Comparison of ENCODE assay signal across 15 mouse cellular contexts in genomic region chr1:180766557-180766956, GRCm38 (mm10). TPM values are rescaled to one million over a fixed set of nuclear protein-coding genes. Genes with fewer than 3 reads are reported as not detected.
DNase-seq lines count a peak whose midpoint lies in the region; ATAC-seq and TF ChIP-seq lines count a peak whose summit lies in the region.
"Had no signal": no experiment of that assay in that cellular context is flagged by ENCODE, and none has a peak within 500 bp of the region (broad histone marks: within the 10 kb centered on the region; RNA-seq: fewer than 3 reads in every experiment).

No protein-coding gene starts in this region.

- no peak overlapping the region for H3K4me3 ChIP-seq in lung, postnatal 0 days (ENCODE audit: low read depth, low read length)
- no peak overlapping the region for H3K4me3 ChIP-seq in limb, embryonic 10.5 days
- H3K4me3 ChIP-seq: left cerebral cortex, adult 2 months; midbrain, embryonic 15.5 days; neural tube, embryonic 15.5 days had no signal

- no peaks in the 10 kb centered on the region for H3K9me3 ChIP-seq in lung, postnatal 0 days (ENCODE audit: low read length)
- H3K9me3 ChIP-seq in limb, embryonic 10.5 days (replicated peaks): no peaks in the 10 kb centered on the region
- H3K9me3 ChIP-seq: midbrain, embryonic 15.5 days; neural tube, embryonic 15.5 days had no signal

- H3K4me1 ChIP-seq in lung, postnatal 0 days (ENCODE audit: insufficient read depth, low read depth, low read length): peaks cover 15% of the 10 kb centered on the region; the same call in 1 of the 2 replicates
- H3K4me1 ChIP-seq in limb, embryonic 10.5 days: peaks cover 31% of the 10 kb centered on the region

- peak; percentile 33 for DNase-seq in lung, postnatal 36 days
- no peak for DNase-seq in lung, postnatal 0 days (ENCODE audit: low spot score)
- peak; percentile 43 for DNase-seq in T-cell, adult 2 months (ENCODE audit: low spot score)
- DNase-seq in thymus, postnatal 25 days: peak; percentile 41
- DNase-seq in limb, embryonic 10.5 days (ENCODE audit: low spot score): no peak
- no peak for DNase-seq in urinary bladder, postnatal 36 days (ENCODE audit: low spot score in 2 of 2)
- DNase-seq: cerebellum, postnatal 14 days; kidney, postnatal 4 days; right cerebral cortex, postnatal 4 days had no signal

- no peaks in the 10 kb centered on the region for H3K36me3 ChIP-seq in lung, postnatal 0 days (ENCODE audit: insufficient read depth, low read length)
- H3K36me3 ChIP-seq in limb, embryonic 10.5 days: no peaks in the 10 kb centered on the region
- H3K36me3 ChIP-seq: midbrain, embryonic 15.5 days; neural tube, embryonic 15.5 days had no signal

- ATAC-seq in lung, postnatal 0 days: no peak
- peak; percentile 33 for ATAC-seq in megakaryocyte, adult 5-6 weeks (ENCODE audit: poor library complexity, severe bottlenecking)
- ATAC-seq in erythroid progenitor cell, adult 5-6 weeks (replicated peaks; ENCODE audit: low FRiP score, poor library complexity, severe bottlenecking): no peak
- ATAC-seq: intestine, embryonic 16.5 days; midbrain, embryonic 15.5 days had no signal

- no peak for TF ChIP-seq EP300 in lung, postnatal 0 days (IDR thresholded peaks at IDR 0.05)

- 66% methylated on average over 5 of the region's 5 CpGs for WGBS in lung, postnatal 0 days
- 67% methylated on average over 5 of the region's 5 CpGs for WGBS in limb, embryonic 10.5 days

- no peak for TF ChIP-seq CTCF in lung, postnatal 0 days (IDR thresholded peaks at IDR 0.05)

- 0 out of 2 replicates have a peak, but pooled peaks cover 3% of the 10 kb centered on the region for H3K27me3 ChIP-seq in lung, postnatal 0 days (replicated peaks; ENCODE audit: insufficient read depth, low read length)
- peaks cover 14% of the 10 kb centered on the region for H3K27me3 ChIP-seq in limb, embryonic 10.5 days (ENCODE audit: low read depth, poor library complexity, severe bottlenecking)
- H3K27me3 ChIP-seq: neural tube, embryonic 15.5 days had no signal

- H3K27ac ChIP-seq in lung, postnatal 0 days (ENCODE audit: low read length): no peak overlapping the region
- H3K27ac ChIP-seq in limb, embryonic 10.5 days: no peak overlapping the region
- H3K27ac ChIP-seq: left cerebral cortex, adult 2 months; midbrain, embryonic 15.5 days; neural tube, embryonic 15.5 days had no signal

- H3K9ac ChIP-seq in lung, postnatal 0 days (replicated peaks; ENCODE audit: low read depth): no peak overlapping the region
- H3K9ac ChIP-seq: neural tube, embryonic 15.5 days had no signal

- H3K4me2 ChIP-seq in lung, postnatal 0 days (replicated peaks; ENCODE audit: low read depth, low read length): no peak overlapping the region
- H3K4me2 ChIP-seq: midbrain, embryonic 15.5 days had no signal

RNA-seq across cellular contexts. Expression of gene Acbd3, which starts 40.7 kb away (rescaled TPM):
- polyA plus RNA-seq in lung, postnatal 0 days (2015; fragmentation: Nextera tagmentation; extraction: Ambion mirVana): 17.0 and 18.5 TPM in 2 replicates
- 25.2 and 27.1 TPM in 2 replicates for total RNA-seq in megakaryocyte, adult 5-6 weeks (2015)
- total RNA-seq in megakaryocyte, adult 5-6 weeks (2017): 49.8 and 52.4 TPM in 2 replicates
- 17.0 and 19.2 TPM in 2 replicates for polyA plus RNA-seq in limb, embryonic 10.5 days (2016; fragmentation: Nextera tagmentation; extraction: Ambion mirVana)
- 14.8 and 18.9 TPM in 2 replicates for total RNA-seq in erythroid progenitor cell, adult 5-6 weeks (2015; ENCODE audit: low replicate concordance)
- total RNA-seq in erythroid progenitor cell, adult 5-6 weeks (2017; ENCODE audit: low replicate concordance): 22.2 and 26.7 TPM in 2 replicates

RNA-seq across cellular contexts. Expression of gene H3f3a, which starts 47.2 kb away (rescaled TPM):
- 1,774 and 1,827 TPM in 2 replicates for polyA plus RNA-seq in lung, postnatal 0 days (2015; fragmentation: Nextera tagmentation; extraction: Ambion mirVana)
- total RNA-seq in megakaryocyte, adult 5-6 weeks (2015): 3,482 and 3,921 TPM in 2 replicates
- total RNA-seq in megakaryocyte, adult 5-6 weeks (2017): 2,689 and 3,338 TPM in 2 replicates
- polyA plus RNA-seq in limb, embryonic 10.5 days (2016; fragmentation: Nextera tagmentation; extraction: Ambion mirVana): 2,611 and 2,929 TPM in 2 replicates
- 2,042 and 2,351 TPM in 2 replicates for total RNA-seq in erythroid progenitor cell, adult 5-6 weeks (2015; ENCODE audit: low replicate concordance)
- 2,407 and 2,791 TPM in 2 replicates for total RNA-seq in erythroid progenitor cell, adult 5-6 weeks (2017; ENCODE audit: low replicate concordance)

Comparison
In these comparisons a context has a peak if more than half of its experiments do, and no peak if none do; other contexts are left out.
1. DNase-seq: peak in lung, postnatal 36 days (single experiment), T-cell, adult 2 months (single experiment) and thymus, postnatal 25 days (single experiment); none in lung, postnatal 0 days (single experiment), limb, embryonic 10.5 days (single experiment) and urinary bladder, postnatal 36 days (0 of 2).